Mouse (Mus musculus): ENCODE measurements around the gene Cdk19.

- TF ChIP-seq GATA1 (IDR thresholded peaks at IDR 0.05; ENCODE audit: borderline replicate concordance, low read length) (no peak), FLI1 (IDR thresholded peaks at IDR 0.05; ENCODE audit: low read length) (no peak)
Measured at GRCm38 (mm10) chr10:40406655-40407054, 67.3 kb downstream of the Cdk19 start.
